Mouse (Mus musculus) kidney, embryonic 16.5 days (tissue): Measurements from ENCODE around the gene Palm2. TPM values are rescaled to one million over a fixed set of nuclear protein-coding genes. Genes with fewer than 3 reads are reported as not detected.

Source experiments
- ATAC-seq: fragments of 200-750 bp; cut with Nextera tagmentation; 2 replicates; pipeline ENCODE4 v1.8.0; 2017; ENCODE audit warnings: moderate TSS enrichment; ENCODE audit not compliant: low FRiP score, low TSS enrichment
- H3K27ac ChIP-seq: fragments of 300-500 bp; sonication (generic); 2 replicates; pipeline ENCODE4 v1.5.1; 2014; ENCODE audit warnings: low read length
- H3K27me3 ChIP-seq: fragments of 300-500 bp; sonication (generic); 2 replicates; pipeline ENCODE4 v1.6.1; 2014; ENCODE audit warnings: low read length, control low read depth, mixed read lengths; ENCODE audit not compliant: insufficient read depth
- H3K36me3 ChIP-seq: fragments of 300-500 bp; sonication (generic); 2 replicates; pipeline ENCODE4 v1.6.1; 2014; ENCODE audit warnings: low read length, control low read depth, mixed read lengths; ENCODE audit not compliant: insufficient read depth
- H3K4me1 ChIP-seq: fragments of 300-500 bp; sonication (generic); 2 replicates; pipeline ENCODE4 v1.6.1; 2014; ENCODE audit warnings: low read length, control low read depth, mixed read lengths; ENCODE audit not compliant: insufficient read depth
- H3K4me2 ChIP-seq: fragments of 300-500 bp; sonication (generic); replicated peaks from 2 replicates; pipeline ENCODE4 v1.6.1; 2014; ENCODE audit warnings: low read depth, low read length
- H3K4me3 ChIP-seq: fragments of 300-500 bp; sonication (generic); 2 replicates; pipeline ENCODE4 v1.5.1; 2014; ENCODE audit warnings: mild to moderate bottlenecking, low read length
- H3K9ac ChIP-seq: fragments of 300-500 bp; sonication (generic); replicated peaks from 2 replicates; pipeline ENCODE4 v1.6.1; 2014; ENCODE audit warnings: low read length
- H3K9me3 ChIP-seq: fragments of 300-500 bp; sonication (generic); 2 replicates; pipeline ENCODE4 v1.6.1; 2016; ENCODE audit warnings: low read length, control low read depth
- WGBS: fragments of 180-500 bp; shearing (Covaris S2); extraction: QIAGEN DNeasy Blood & Tissue Kit; methylation state at CpG from one replicate; pipeline ENCODE4 v1.1.7; 2014; 5-methylcytosine and 5-hydroxymethylcytosine counted together
- polyA plus RNA-seq: library from polyadenylated mRNA; unstranded; fragments of >200 nt; fragmentation: Nextera tagmentation; extraction: Ambion mirVana; gene quantifications from 2 replicates; pipeline ENCODE4 v1.2.1, GENCODE M21; 2015

Palm2 gene
- polyA plus RNA-seq, 1 experiment from 2014 or later: 1.6 TPM

GRCm38 (mm10) chr4:57436286-57436685, 2.2 kb downstream of the Palm2 start:
- Histone ChIP-seq H3K4me1 (peaks cover 12% of the 10 kb centered on the region), H3K4me3 (no peak overlapping the region), H3K9me3 (no peaks in the 10 kb centered on the region), H3K9ac (no peak overlapping the region), H3K27me3 (peaks cover 40% of the 10 kb centered on the region), H3K36me3 (no peaks in the 10 kb centered on the region), H3K27ac (no peak overlapping the region), H3K4me2 (no peak overlapping the region)
- 66% methylated on average over 4 of the region's 4 CpGs for WGBS
- ATAC-seq: no peak

- Histone ChIP-seq H3K4me2 (no peak overlapping the region), H3K27me3 (no peaks in the 10 kb centered on the region), H3K9me3 (no peaks in the 10 kb centered on the region), H3K27ac (no peak overlapping the region), H3K36me3 (no peaks in the 10 kb centered on the region), H3K4me1 (no peaks in the 10 kb centered on the region), H3K4me3 (no peak overlapping the region), H3K9ac (no peak overlapping the region)
- WGBS: 64% methylated on average over 2 of the region's 2 CpGs
- no peak for ATAC-seq
Observed at GRCm38 (mm10) chr4:57446082-57446481, 12.0 kb downstream of the Palm2 start.

- ATAC-seq: no peak
- Histone ChIP-seq H3K9ac (no peak overlapping the region), H3K4me1 (no peaks in the 10 kb centered on the region), H3K4me3 (no peak overlapping the region), H3K36me3 (no peaks in the 10 kb centered on the region), H3K27ac (no peak overlapping the region), H3K27me3 (no peaks in the 10 kb centered on the region), H3K9me3 (no peaks in the 10 kb centered on the region), H3K4me2 (no peak overlapping the region)
- WGBS: 85% methylated on average over 4 of the region's 4 CpGs
Observed at GRCm38 (mm10) chr4:57446854-57447444, 12.9 kb downstream of the Palm2 start.

- peak; percentile 31; the same call in 1 of the 2 replicates for ATAC-seq
- WGBS: 29% methylated on average over 3 of the region's 3 CpGs
Observed at GRCm38 (mm10) chr4:57451896-57452295, 17.8 kb downstream of the Palm2 start.

GRCm38 (mm10) chr4:57452661-57453060, 18.6 kb downstream of the Palm2 start:
- no peak overlapping the region for H3K4me3 ChIP-seq
- 91% methylated on average over 5 of the region's 5 CpGs for WGBS
- ATAC-seq: no peak
- H3K9ac ChIP-seq: no peak overlapping the region
- no peak overlapping the region for H3K4me2 ChIP-seq
- H3K27me3 ChIP-seq: no peaks in the 10 kb centered on the region
- H3K9me3 ChIP-seq: no peaks in the 10 kb centered on the region
- H3K4me1 ChIP-seq: no peaks in the 10 kb centered on the region
- H3K36me3 ChIP-seq: no peaks in the 10 kb centered on the region
- H3K27ac ChIP-seq: no peak overlapping the region

More at GRCm38 (mm10) chr4:57451896-57452295, 17.8 kb downstream of the Palm2 start:
- Histone ChIP-seq H3K4me3 (no peak overlapping the region), H3K4me1 (no peaks in the 10 kb centered on the region), H3K36me3 (no peaks in the 10 kb centered on the region), H3K9ac (no peak overlapping the region), H3K27me3 (no peaks in the 10 kb centered on the region), H3K27ac (no peak overlapping the region), H3K4me2 (no peak overlapping the region), H3K9me3 (no peaks in the 10 kb centered on the region)

- H3K27ac ChIP-seq: no peak overlapping the region
- H3K4me1 ChIP-seq: no peaks in the 10 kb centered on the region
- no peaks in the 10 kb centered on the region for H3K9me3 ChIP-seq
- 40% methylated on average over 2 of the region's 3 CpGs for WGBS
- H3K4me3 ChIP-seq: no peak overlapping the region
- no peaks in the 10 kb centered on the region for H3K36me3 ChIP-seq
- no peak overlapping the region for H3K9ac ChIP-seq
- H3K27me3 ChIP-seq: no peaks in the 10 kb centered on the region
- ATAC-seq: no peak
- H3K4me2 ChIP-seq: no peak overlapping the region
Observed at GRCm38 (mm10) chr4:57462378-57462777, 28.3 kb downstream of the Palm2 start.

GRCm38 (mm10) chr4:57482435-57482834, 48.4 kb downstream of the Palm2 start:
- no peak overlapping the region for H3K27ac ChIP-seq
- H3K27me3 ChIP-seq: no peaks in the 10 kb centered on the region
- ATAC-seq: no peak
- no peaks in the 10 kb centered on the region for H3K4me1 ChIP-seq
- no peaks in the 10 kb centered on the region for H3K36me3 ChIP-seq
- 84% methylated on average over 7 of the region's 7 CpGs for WGBS
- no peak overlapping the region for H3K4me2 ChIP-seq
- H3K4me3 ChIP-seq: no peak overlapping the region
- H3K9me3 ChIP-seq: no peaks in the 10 kb centered on the region
- no peak overlapping the region for H3K9ac ChIP-seq

GRCm38 (mm10) chr4:57486392-57486791, 52.3 kb downstream of the Palm2 start:
- Histone ChIP-seq H3K27ac (no peak overlapping the region), H3K4me3 (no peak overlapping the region), H3K9me3 (no peaks in the 10 kb centered on the region), H3K4me1 (no peaks in the 10 kb centered on the region), H3K27me3 (no peaks in the 10 kb centered on the region), H3K36me3 (no peaks in the 10 kb centered on the region), H3K4me2 (no peak overlapping the region), H3K9ac (no peak overlapping the region)
- ATAC-seq: no peak
- WGBS: 89% methylated on average over 3 of the region's 3 CpGs

- ATAC-seq: no peak
- H3K9ac ChIP-seq: no peak overlapping the region
- WGBS: 90% methylated on average over 6 of the region's 6 CpGs
- H3K36me3 ChIP-seq: no peaks in the 10 kb centered on the region
- no peaks in the 10 kb centered on the region for H3K4me1 ChIP-seq
- H3K27me3 ChIP-seq: no peaks in the 10 kb centered on the region
- no peak overlapping the region for H3K27ac ChIP-seq
- no peak overlapping the region for H3K4me3 ChIP-seq
- H3K9me3 ChIP-seq: no peaks in the 10 kb centered on the region
- H3K4me2 ChIP-seq: no peak overlapping the region
Observed at GRCm38 (mm10) chr4:57489887-57490286, 55.8 kb downstream of the Palm2 start.

GRCm38 (mm10) chr4:57504792-57505191, 70.7 kb downstream of the Palm2 start:
- H3K4me1 ChIP-seq: no peaks in the 10 kb centered on the region
- H3K27me3 ChIP-seq: no peaks in the 10 kb centered on the region
- H3K4me3 ChIP-seq: no peak overlapping the region
- H3K4me2 ChIP-seq: no peak overlapping the region
- WGBS: 90% methylated on average over 6 of the region's 6 CpGs
- H3K9ac ChIP-seq: no peak overlapping the region
- H3K9me3 ChIP-seq: no peaks in the 10 kb centered on the region; the same call in 1 of the 2 replicates
- no peaks in the 10 kb centered on the region for H3K36me3 ChIP-seq
- no peak for ATAC-seq
- no peak overlapping the region for H3K27ac ChIP-seq
